Mouse (Mus musculus) cerebellum, adult 8-10 months (tissue): ENCODE measurements around the gene Pced1b.
"Not testable (repeated sequence)": the region's sequence is repeated elsewhere in the genome, so short reads cannot be mapped to it uniquely, and the experiment has no call there.

Source experiments
- DNase-seq: peaks from one replicate; pipeline ENCODE4 v3.0.0; 2022

Gene Pced1b

DNA sequence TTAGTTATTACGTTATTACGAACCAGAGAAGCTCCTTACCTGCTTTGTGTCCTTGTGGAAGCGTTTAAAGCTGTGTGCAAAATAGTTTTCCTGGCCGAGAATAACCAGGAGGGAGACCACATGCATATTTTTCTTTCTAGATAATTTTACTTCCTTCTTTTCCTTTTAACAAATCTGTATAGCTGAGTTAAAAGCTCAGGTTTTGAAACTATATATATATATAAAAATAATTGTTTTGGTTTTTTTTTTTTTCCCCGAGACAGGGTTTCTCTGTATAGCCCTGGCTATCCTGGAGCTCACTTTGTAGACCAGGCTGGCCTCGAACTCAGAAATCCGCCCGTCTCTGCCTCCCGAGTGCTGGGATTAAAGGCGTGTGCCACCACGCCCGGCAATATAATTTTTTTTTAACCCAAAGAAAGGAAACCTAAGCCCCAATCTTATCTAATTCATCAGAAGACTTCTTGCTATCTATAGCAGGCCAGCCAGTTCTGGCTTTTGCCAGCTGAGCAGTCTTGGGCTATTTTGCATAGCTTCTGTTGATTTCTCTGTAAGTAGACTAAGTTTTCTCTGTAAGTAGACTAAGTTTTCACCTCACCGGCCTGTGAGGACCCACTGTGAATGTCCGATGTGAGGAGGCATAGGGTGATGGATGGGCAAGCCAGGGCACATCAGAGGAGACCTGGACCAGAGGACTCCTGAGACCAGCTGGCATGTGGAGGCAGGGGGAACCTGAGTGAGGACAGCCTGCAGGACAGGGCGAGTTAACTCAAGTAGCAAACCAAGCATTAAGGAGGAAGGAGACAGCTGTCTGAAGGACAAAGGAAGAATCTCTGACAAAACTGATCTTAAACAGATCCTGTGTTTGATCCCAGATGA, 128.2 kb downstream of the Pced1b start:
- no peak for DNase-seq

DNA sequence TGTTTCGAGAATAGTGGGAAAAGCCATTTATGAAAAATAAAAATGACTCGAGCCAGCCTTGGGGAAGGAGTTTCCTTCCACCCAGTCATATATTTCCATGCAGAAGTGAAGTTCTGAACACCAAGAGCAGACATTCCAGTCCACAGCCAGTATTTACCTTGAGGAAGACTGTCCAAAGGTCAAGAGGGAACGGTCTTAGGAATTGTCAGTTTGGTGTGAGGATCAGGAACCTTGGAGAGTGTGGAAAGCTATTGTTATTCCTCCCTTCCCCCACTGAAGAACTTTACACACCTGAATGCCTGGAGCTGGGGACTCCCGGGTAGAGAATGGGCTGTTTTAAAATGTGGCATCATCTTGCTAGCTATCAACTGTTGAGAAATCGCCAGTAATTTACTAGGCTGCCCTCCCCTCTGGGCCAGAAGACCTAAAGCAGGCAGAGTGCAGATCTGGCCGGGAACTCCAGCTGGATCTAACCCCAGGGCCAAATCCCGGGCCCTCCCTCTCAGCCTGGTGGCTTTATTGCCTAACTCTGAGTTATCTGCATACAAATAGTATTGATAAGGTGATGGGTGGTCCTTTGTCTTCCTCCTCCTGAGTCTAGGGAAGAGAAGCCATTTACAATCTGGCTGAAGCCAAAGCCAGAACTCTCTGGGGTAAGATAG, 129.3 kb downstream of the Pced1b start:
- no peak for DNase-seq

DNA sequence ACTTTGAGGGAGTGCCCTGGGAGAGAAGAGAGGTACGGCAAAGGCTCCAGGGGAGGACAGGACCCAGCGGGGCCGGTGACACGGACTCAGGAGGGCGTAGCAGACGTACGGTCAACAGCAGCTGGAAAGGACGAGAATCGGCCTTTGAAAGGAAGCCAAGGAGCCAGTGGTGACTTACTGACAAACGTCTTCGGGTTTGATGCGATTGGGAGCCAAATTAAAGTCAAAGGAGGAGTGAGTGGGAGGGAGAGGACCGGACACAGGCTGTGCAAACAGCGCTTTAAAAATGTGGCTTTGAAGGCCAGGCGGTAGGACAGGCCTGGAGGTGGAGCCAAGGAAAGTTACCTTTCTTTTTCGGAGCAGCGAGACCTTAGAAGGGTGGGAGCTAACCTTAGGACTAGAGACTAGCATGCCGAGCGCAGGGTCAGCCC, 129.9 kb downstream of the Pced1b start:
- no peak for DNase-seq

DNA sequence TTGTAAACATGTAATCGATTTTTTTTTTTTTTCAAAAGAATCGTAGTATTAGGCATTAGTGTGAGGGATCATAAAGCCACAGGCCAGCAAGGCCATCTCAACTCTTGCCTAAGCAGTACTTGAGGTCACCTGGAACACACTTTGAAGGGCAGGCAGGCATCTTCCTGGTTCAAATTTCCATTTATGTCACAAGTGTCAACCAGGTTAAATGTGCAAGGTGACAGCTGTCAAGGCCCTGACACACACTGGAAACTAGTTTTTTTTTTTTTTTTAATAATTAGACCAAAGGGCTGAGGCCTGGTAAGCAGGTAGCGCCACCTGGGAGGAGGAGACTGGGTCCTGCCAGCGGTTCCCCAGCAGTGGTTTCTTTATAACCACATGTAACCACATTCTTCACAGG, 131.2 kb downstream of the Pced1b start:
- DNase-seq: no peak

DNA sequence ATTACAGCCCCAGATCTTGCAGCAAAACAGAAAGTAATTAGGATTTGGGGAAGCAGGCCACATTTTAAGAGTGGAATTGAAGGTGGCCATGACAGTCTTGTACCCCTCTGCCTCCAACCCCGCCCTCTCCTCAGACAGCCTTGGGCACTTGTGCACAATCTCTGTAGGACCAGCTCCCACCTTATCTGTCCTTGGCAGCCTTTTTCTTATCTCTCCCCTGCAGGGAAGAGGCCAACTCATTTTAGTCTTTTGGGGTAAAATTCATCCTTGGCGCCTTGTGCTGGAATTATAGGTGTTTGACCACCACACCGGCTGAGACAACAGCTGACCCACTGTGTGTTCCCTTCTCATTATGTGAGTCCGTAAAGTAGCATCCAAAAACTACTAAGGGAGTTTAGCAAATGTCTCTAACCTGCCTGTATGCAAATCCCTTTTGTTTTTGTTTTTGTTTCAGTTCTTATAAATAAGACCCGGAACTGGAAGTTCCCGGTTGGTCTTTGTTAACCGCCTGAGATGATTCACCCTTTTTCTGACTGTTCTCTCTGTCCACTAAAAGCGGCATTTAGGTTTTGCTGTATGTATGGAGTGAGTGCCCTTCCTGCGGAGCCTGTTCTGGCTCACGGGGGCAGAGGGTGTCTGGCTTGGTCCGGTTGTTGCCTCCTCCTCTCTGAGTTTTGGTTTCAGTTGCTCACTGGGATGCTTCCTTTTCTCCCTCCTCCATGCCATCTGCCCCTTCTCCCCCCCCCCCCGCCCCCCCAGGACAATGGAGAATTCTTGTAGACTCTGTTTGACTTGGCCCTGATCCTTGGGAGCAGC, 132.8 kb downstream of the Pced1b start:
- DNase-seq: no peak

DNA sequence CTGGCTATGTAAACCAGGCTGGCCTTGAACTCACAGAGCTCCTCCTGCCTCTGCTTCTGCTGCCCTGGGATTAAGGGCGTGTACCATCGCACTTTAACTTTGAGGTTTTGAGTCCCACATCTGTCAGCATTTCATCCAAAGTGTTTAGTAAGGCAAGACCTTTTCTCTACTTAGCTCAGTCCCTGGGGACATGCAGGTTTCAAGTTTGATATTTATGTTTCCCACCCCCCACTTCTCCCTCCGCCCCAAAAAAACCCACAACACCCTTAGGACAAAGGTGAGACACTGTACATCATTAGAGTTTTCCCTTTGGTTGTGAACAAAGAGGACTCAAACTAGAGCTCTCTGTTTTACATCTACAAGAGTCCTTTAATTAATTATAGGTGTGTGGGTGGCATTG, 135.7 kb downstream of the Pced1b start:
- no peak for DNase-seq

DNA sequence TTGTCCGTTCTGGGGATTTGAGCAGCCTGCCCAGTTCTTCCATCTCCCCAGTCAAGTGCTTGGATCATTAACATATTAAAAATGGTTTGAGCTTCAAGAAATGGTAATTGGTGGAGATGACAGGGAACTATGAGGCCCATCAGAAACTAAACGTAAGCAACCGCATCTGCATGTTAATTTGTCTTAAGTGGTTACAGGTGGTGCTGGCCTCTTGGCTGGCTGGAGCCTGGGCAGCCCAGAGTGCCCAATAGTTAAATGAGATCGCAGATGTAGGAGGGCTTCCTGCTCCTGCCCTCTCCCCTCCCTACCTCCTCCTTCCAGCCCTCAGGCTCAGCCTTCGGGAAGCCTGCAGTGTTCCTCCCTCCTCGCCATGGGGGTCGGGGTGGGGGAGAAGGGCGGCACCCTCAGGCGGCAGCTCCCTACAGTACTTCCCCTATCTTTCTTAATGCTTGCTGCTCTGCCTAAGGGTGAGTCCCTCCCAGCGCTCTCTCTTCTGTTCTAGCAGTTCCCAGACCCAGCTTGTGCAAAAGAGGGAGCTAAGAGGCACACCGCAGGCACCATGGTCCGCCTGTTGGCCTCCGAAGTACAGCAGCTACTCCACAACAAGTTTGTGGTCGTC, 136.7 kb downstream of the Pced1b start:
- no peak for DNase-seq

DNA sequence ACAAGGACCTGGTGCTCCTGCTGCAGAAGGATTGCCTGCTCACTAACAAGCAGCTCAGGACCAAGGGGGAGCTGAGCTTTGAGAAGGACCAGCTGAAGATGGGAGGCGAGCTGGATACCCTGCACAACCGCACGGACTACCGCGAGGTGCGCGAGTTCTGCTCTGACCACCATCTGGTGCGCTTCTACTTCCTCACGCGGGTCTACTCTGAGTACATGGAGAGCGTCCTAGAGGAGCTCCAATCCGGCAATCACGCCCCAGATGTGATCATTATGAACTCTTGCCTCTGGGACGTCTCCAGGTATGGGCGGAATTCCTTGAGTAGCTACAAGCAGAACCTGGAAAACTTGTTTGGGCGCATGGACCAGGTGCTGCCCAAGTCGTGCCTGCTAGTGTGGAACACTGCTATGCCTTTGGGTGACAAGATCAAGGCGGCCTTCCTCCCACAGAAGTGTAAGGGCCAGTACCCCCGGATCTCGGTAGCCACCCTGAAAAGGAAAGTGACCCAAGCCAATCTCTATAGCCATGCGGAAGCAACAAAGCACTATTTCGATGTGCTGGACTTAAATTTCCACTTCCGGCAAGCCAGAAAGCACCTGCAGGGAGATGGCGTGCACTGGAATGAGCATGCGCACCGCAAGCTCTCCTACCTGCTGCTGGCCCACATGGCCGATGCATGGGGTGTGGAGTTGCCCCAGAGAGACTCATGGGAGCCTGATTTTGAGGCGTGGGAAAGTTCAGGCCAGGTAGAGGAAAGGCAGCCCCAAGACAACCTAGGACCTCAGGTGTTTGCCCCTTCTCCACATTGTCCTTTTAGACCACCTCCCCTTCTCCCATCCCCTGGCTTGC, 137.5 kb downstream of the Pced1b start:
- no peak for DNase-seq

DNA sequence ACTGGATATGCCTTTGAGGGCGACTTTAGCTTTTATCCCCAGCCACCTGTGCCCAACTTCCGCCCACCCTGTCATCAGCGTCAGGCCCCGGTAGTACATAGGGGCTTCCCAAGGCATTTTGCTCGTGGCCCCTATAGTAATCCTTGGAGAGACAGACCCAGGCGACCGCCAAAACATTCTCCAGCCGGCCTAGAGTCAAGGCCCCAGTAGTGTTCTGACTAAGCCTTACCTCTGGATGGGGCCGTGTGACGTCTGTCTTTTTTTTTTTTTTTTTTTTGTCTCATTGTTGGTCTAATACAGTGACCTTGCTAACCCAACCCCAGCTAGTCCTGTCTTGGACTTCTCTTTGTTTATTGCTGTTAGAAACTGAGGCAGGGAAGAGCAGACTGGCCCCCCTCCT, 138.3 kb downstream of the Pced1b start:
- DNase-seq: not testable (repeated sequence)

DNA sequence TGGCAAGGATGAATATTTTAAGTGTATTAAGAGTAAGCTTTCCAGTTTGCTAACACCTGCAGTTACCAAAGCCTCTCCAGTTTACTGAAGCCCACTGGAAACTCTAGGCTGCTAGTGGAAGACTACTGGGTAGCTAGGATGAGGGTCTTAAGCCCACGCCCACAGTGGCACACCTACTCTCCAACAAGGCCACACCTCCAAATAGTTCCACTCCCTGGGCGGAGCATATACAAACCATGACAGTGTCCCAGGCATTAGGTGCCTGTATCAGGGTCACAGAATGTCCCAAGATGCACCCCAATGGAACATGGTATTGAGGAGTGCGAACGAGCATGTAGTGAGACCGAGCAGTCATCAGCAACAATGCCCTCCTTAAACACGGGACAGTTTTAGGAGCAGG, 140.9 kb downstream of the Pced1b start:
- no peak for DNase-seq

DNA sequence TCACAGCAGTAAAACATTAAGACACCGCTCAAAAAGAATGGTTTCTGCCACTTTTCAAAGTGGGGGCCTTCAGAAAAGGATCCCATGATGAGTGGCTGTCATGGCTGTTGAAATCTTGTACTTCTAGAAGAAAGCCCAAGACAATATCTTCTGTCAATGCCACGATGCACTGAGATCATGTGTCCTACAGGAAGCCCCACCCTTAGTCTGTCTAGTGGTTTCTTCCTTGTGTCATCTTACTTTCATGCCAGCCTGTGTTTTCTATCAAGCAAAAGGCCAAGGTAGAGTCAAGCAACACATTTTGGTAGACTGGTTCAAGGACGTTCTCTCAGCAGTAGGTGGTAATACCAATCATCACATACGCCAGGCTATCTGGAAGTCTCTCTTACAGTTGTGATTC, 142.7 kb downstream of the Pced1b start:
- no peak for DNase-seq

DNA sequence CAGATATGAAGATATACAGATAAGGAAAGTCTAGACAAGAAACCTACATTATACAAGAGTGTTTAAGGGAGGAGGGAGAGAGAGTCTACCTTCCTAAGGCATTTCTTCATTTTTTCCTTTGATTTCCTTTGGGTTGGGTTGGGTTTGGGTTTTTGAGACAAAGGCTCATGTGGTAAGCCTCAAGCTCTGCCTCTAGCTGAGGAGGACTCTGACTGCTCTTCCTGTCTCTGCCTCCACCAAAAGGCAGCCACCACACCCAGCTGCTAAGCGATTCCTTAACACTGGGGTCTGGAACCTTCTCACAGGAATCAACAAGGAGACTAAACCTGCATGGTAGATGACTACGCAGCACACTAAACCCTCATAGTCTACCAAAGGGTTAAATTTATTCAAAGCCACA, 143.9 kb downstream of the Pced1b start:
- DNase-seq: no peak

DNA sequence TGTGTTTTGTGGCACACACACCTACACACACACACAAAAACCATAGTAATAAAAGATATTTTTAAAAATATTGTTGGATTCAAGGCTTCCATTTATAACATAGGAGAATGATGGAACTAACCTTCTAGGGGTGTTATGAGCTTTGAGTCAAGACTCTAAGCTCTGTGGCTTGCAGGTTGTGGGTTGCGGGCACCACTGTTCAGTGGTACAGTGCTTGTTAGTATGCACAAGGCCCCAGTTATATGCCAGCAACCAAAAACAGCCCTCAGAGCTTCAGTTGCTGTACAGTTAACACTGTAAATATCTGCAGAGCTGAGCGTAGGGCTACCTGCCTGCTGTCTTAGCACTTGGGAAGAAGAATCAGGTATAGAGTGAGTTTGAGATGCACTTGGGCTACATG, 144.5 kb downstream of the Pced1b start:
- no peak for DNase-seq

DNA sequence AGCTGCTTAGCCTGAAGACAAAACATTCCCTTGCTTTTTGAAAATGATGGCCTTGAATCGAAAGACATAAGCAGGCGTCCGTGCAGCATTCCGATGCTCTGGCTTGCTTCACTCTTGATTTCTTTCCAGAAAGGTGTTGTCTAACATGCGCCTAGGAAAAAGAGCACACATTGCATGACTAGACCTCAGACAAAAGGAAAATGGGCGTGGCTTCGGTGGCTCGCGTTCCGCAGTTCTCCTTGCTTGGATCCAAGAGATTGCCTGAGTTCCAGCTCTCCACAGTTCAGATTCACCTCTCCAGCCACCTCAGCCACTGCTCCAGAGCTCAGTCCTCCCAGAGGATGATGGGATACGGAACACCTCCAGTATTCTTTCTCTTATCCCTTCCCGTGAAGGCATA, 147.7 kb downstream of the Pced1b start:
- no peak for DNase-seq

DNA sequence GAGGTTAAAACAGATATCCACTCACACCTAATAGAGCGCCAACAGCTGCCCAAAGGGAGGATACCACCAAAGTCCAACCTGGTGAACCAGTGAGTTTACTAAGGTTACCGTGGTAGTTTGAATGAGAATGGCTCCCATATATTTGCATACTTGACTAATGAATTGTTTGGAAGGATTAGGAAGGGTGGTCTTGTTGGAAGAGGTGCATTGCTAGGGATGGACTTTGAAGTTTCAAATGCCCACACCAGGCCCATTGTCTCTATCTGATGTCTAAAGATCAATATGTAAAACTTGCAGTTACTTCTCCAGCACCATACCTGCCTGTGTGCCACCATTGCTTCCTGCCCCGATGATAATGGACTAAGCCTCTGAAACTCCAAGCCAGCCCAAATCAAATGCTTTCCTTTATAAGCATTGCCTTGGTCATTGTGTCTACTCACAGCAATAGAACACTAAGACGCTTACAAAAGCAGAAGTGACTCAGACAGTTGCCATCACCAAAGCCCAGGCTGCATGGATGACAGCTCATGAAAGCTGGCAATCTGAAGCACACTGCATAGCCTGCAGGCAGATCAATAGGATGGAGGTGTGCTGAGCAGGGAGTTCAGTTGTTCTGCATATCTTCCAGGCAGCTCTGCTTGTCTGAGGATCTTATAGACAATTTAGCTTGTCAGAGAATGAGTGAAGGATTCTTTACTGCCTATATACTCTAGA, 149.8 kb downstream of the Pced1b start:
- no peak for DNase-seq

DNA sequence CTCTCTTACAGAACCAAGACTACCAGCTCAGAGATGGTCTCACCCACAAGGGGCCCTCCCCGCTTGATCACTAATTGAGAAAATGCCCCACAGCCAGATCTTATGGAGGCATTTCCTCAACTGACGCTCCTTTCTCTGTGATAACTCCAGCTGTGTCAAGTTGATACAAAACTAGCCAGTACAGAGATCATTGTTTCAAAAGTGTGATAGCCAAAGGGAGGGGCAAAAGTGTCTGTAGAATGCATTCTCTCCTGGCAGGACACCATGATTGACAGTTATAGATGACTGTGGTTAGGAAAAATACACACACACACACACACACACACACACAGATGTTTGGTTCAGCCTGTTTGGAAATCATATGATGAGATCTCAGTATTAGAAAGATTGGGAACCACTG, 150.9 kb downstream of the Pced1b start:
- no peak for DNase-seq

DNA sequence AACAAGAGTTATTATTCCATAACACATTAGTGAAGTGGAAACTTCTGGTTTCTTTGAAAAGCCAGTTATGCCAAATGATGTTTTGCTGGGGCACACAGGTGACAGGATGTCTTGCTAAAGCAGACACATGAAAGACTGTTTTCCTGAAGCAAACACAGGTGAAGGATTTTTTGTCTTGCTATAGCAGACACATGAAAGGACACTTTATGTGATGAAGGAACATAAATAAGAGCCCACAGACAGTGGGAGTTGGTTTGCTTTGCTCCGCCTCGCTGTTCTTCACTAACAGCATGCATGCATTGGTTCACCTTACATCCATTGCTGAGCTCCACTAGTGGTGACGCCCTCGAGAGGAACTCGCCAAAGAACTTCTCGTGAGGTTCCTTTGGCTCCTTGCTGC, 154.0 kb downstream of the Pced1b start:
- DNase-seq: no peak

DNA sequence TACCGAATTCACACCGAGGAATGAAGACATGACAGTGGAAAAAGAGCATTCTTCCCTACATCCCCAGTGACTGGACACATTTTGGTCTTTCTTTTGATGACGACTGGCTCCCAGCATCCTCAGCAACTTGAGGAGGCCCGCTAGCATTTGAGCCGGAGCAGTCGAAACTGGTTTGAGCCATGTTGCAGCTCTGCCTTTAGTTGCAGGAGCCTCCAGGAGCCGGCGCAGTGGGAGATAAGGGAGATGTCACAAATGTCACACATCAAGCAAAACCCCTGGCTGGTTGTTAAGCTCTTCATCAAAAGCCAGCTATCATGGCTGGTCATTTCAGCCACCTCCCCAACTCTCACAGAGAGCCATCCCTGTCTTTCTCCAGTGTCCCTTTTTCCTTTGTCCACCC, 157.6 kb downstream of the Pced1b start:
- no peak for DNase-seq

DNA sequence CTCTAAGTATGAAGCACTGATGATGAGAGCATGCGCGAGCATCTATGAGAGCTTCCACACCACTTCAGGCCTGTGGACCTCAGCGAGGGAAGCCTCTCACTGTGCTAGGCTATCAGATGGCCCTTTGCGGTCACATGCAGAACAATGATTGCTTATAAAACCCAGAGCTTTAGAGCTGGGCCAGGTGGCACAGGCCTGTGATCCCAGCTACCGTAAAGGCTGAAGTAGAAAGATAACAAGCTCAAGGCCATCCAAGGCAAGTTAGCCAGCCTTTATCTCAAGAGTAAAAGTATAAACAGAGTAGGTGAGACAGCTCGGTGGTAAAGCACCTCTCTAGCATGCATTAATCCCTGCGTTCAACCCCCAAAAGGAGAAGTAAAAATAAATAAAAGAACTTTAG, 158.1 kb downstream of the Pced1b start:
- DNase-seq: no peak

DNA sequence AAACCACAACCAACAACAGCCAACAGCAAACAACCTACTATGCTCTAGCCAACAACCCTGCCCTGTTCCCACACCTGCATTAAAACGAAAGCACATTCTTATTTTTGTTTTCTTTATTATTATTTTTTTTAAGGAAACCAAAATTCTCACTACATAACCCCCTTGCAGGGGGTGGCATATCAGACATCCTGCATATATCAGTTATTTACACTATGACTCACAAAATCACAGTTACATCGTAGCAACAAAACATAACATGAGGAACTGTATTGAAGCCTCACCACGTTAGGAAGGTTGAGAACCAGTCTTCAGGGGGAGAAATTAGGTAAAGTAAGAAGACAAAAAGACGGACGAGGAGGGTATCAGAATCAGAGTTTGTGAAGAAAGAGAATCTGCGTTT, 159.2 kb downstream of the Pced1b start:
- no peak for DNase-seq
